9 mouse cellular contexts compared by ENCODE assay signal in genomic region chr1:136128416-136128815, GRCm38 (mm10). TPM values are rescaled to one million over a fixed set of nuclear protein-coding genes. Genes with fewer than 3 reads are reported as not detected.
DNase-seq lines count a peak whose midpoint lies in the region; ATAC-seq and TF ChIP-seq lines count a peak whose summit lies in the region.
"Had no signal": no experiment of that assay in that cellular context is flagged by ENCODE, and none has a peak within 500 bp of the region (broad histone marks: within the 10 kb centered on the region; RNA-seq: fewer than 3 reads in every experiment).

No protein-coding gene starts in this region.

- WGBS in forebrain, embryonic 15.5 days = 58% methylated on average over 5 of the region's 5 CpGs

- peak; percentile 31 to 53 for DNase-seq in kidney, postnatal 4 days
- no peak for DNase-seq in kidney, postnatal 10 days
- peak; percentile 28 for DNase-seq in brain, embryonic 14.5 days (ENCODE audit: low read depth)
- peak; percentile 64 to 80 for DNase-seq in frontal cortex, postnatal 10 days (ENCODE audit: low spot score in 2 of 2)
- no peak for DNase-seq in adipocyte (ENCODE audit: low spot score)
- DNase-seq: liver, postnatal 0 days had no signal

- no peaks in the 10 kb centered on the region for H3K9me3 ChIP-seq in forebrain, embryonic 15.5 days

- peaks cover 17% of the 10 kb centered on the region for H3K79me2 ChIP-seq in myocyte (ENCODE audit: control insufficient read depth, insufficient read depth)

- no peak overlapping the region for H3K9ac ChIP-seq in forebrain, embryonic 15.5 days (replicated peaks)
- H3K9ac ChIP-seq: liver, postnatal 0 days had no signal

- no peak for ATAC-seq in forebrain, embryonic 15.5 days (replicated peaks)
- ATAC-seq: liver, postnatal 0 days had no signal

- H3K4me3 ChIP-seq in myocyte = no peak overlapping the region
- no peak overlapping the region for H3K4me3 ChIP-seq in forebrain, embryonic 15.5 days
- H3K4me3 ChIP-seq: erythroblast, embryonic 14.5 days had no signal

- TF ChIP-seq CTCF in brain, embryonic 14.5 days (IDR thresholded peaks at IDR 0.05; ENCODE audit: borderline replicate concordance, extremely low read depth, insufficient read depth, insufficient read length) = no peak

- no peak overlapping the region for H3ac ChIP-seq in myocyte (ENCODE audit: control insufficient read depth, insufficient read length)

- TF ChIP-seq POLR2A in brain, embryonic 14.5 days (IDR thresholded peaks at IDR 0.05; ENCODE audit: borderline replicate concordance, extremely low read depth, insufficient read depth, insufficient read length, poor library complexity, severe bottlenecking) = no peak
- TF ChIP-seq POLR2A in myocyte (IDR thresholded peaks at IDR 0.05; ENCODE audit: insufficient read length, low read depth) = no peak

- H3K27me3 ChIP-seq in myocyte (ENCODE audit: control insufficient read depth, insufficient read depth, insufficient read length) = no peaks in the 10 kb centered on the region
- H3K27me3 ChIP-seq in forebrain, embryonic 15.5 days = no peaks in the 10 kb centered on the region

- H3K27ac ChIP-seq in forebrain, embryonic 15.5 days (replicated peaks) = no peak overlapping the region

- no peaks in the 10 kb centered on the region for H3K36me3 ChIP-seq in myocyte (ENCODE audit: control insufficient read depth, insufficient read depth)
- H3K36me3 ChIP-seq in forebrain, embryonic 15.5 days = no peaks in the 10 kb centered on the region

- peak overlapping the region; percentile 65 for H3K4me2 ChIP-seq in myocyte (ENCODE audit: low read depth)
- H3K4me2 ChIP-seq in forebrain, embryonic 15.5 days (replicated peaks) = no peak overlapping the region

- peaks cover 20% of the 10 kb centered on the region for H3K4me1 ChIP-seq in forebrain, embryonic 15.5 days

TF ChIP-seq in myocyte, 11 proteins besides CTCF, POLR2A, EP300 and RAD21:
- TF ChIP-seq E2F4 (IDR thresholded peaks at IDR 0.05; ENCODE audit: insufficient read depth) = no peak
- no peak for TF ChIP-seq MYOG (IDR thresholded peaks at IDR 0.05; ENCODE audit: control insufficient read depth in 1 of 3, insufficient read depth in 1 of 3, insufficient read length in 2 of 3, low read depth in 2 of 3)
- TF ChIP-seq SRF (IDR thresholded peaks at IDR 0.05; ENCODE audit: control insufficient read depth, insufficient read length, low read depth) = no peak
- no peak for TF ChIP-seq USF1 (IDR thresholded peaks at IDR 0.05; ENCODE audit: low read depth)
- no peak for TF ChIP-seq CEBPB (IDR thresholded peaks at IDR 0.05; ENCODE audit: insufficient read depth, poor library complexity, severe bottlenecking)
- TF ChIP-seq MAX (IDR thresholded peaks at IDR 0.05; ENCODE audit: low read depth) = no peak
- no peak for TF ChIP-seq TCF12 (IDR thresholded peaks at IDR 0.05; ENCODE audit: insufficient read depth, poor library complexity, severe bottlenecking)
- TF ChIP-seq POLR2AphosphoS2 (IDR thresholded peaks at IDR 0.05; ENCODE audit: insufficient read length, low read depth) = no peak
TF ChIP-seq in myocyte: peak in this region for 0.

RNA-seq across cellular contexts. Expression of gene Kif21b, which starts 2.8 kb away (rescaled TPM):
- 140 and 182 TPM in 2 replicates for polyA plus RNA-seq in brain, embryonic 14.5 days (2012; rRNA removed)
- 16.8 TPM for polyA plus RNA-seq in myocyte (2012; fragmentation: generic; extraction: Trizol)
- 71.9 and 75.0 TPM in 2 replicates for polyA plus RNA-seq in forebrain, embryonic 15.5 days (2015; fragmentation: Nextera tagmentation; extraction: Ambion mirVana)

Comparison
In these comparisons a context has a peak if more than half of its experiments do, and no peak if none do; other contexts are left out.
1. DNase-seq: peak in kidney, postnatal 4 days (2 of 2), brain, embryonic 14.5 days (single experiment) and frontal cortex, postnatal 10 days (2 of 2); none in kidney, postnatal 10 days (single experiment) and adipocyte (single experiment).